Mouse (Mus musculus) CH12.LX (cell line): ENCODE measurements at regions not wholly inside any gene's neighbourhood (a gene's known extent, or its start where the extent isn't known, plus 50 kb on each side); places are given as distances from the start of the nearest gene placed in this dataset.

Experiments
- DNase-seq: peaks from one replicate; pipeline ENCODE4 v3.0.0-alpha.2; 2013; ENCODE audit errors: extremely low read depth
- H3K27ac ChIP-seq: 2 replicates; pipeline ENCODE4 v1.5.1; 2012; ENCODE audit warnings: low read depth, mild to moderate bottlenecking, control low read depth, moderate library complexity; ENCODE audit not compliant: insufficient read depth
- H3K27me3 ChIP-seq: replicated peaks from 2 replicates; pipeline ENCODE3; 2012; ENCODE audit warnings: inconsistent platforms
- H3K36me3 ChIP-seq, 2 experiments: replicated peaks in 1 of 2; 2 replicates each; pipeline versions ENCODE3 to v1.6.1; 2012; ENCODE audit warnings: inconsistent platforms in 1 of 2, low read length in 1 of 2, mild to moderate bottlenecking in 1 of 2, mixed read lengths in 1 of 2, moderate library complexity in 1 of 2; ENCODE audit not compliant: control insufficient read depth in 1 of 2, insufficient read depth in 1 of 2
- H3K4me1 ChIP-seq, 2 experiments: 2 replicates each; pipeline ENCODE4 v1.6.1; 2012; ENCODE audit warnings: inconsistent platforms in 1 of 2, moderate library complexity in 1 of 2; ENCODE audit not compliant: insufficient read depth in 2 of 2, control insufficient read depth in 1 of 2
- H3K4me2 ChIP-seq: 2 replicates; pipeline ENCODE4 v1.6.1; 2012; ENCODE audit warnings: low read depth, mild to moderate bottlenecking, control low read depth; ENCODE audit not compliant: poor library complexity, insufficient read depth, severe bottlenecking
- H3K4me3 ChIP-seq, 3 experiments: fragments of 150-350 bp in 1 of 3; sonication (generic) in 1 of 3; replicated peaks in 1 of 3; 2 replicates each; pipeline versions ENCODE3 to v1.5.1; 2011 to 2012; ENCODE audit warnings: low read depth in 2 of 3, low read length in 2 of 3, mild to moderate bottlenecking in 2 of 3, moderate library complexity in 2 of 3, control low read depth in 1 of 3, improper control_type of control experiment in 1 of 3, inconsistent platforms in 1 of 3, mixed read lengths in 1 of 3; ENCODE audit not compliant: poor library complexity in 1 of 3
- H3K79me2 ChIP-seq: replicated peaks from 2 replicates; pipeline ENCODE4 v1.6.1; 2012; ENCODE audit warnings: mild to moderate bottlenecking, moderate library complexity; ENCODE audit not compliant: control insufficient read depth, poor library complexity, insufficient read depth, severe bottlenecking; ENCODE audit errors: extremely low read depth
- H3K9ac ChIP-seq: 2 replicates; pipeline ENCODE4 v1.6.1; 2012; ENCODE audit warnings: low read depth, mild to moderate bottlenecking, control low read depth, moderate library complexity; ENCODE audit not compliant: insufficient read depth
- H3K9me3 ChIP-seq: replicated peaks from 2 replicates; pipeline ENCODE3; 2012; ENCODE audit warnings: low read length, inconsistent platforms, mixed read lengths
- CHD1 ChIP-seq: IDR thresholded peaks from 2 replicates; pipeline ENCODE4 v1.6.1; 2012; ENCODE audit warnings: low read depth, low read length, improper control_type of control experiment, inconsistent platforms
- CTCF ChIP-seq, 2 experiments: IDR thresholded peaks in 1 of 2; conservative IDR thresholded peaks in 1 of 2; 2 replicates each; pipeline ENCODE4 v1.5.1; 2011 to 2012; ENCODE audit warnings: low read depth in 2 of 2, low read length in 2 of 2, improper control_type of control experiment in 1 of 2, inconsistent platforms in 1 of 2, mild to moderate bottlenecking in 1 of 2, moderate library complexity in 1 of 2
- ETS1 ChIP-seq: conservative IDR thresholded peaks from 2 replicates; pipeline ENCODE4 v1.6.1; 2012; ENCODE audit warnings: low read depth, mild to moderate bottlenecking, inconsistent platforms, low read length, improper control_type of control experiment, moderate library complexity
- GABPA ChIP-seq: IDR thresholded peaks from 2 replicates; pipeline ENCODE4 v1.6.1; 2012; ENCODE audit warnings: low read depth, low read length, improper control_type of control experiment, inconsistent platforms; ENCODE audit not compliant: insufficient replicate concordance
- HCFC1 ChIP-seq: IDR thresholded peaks from 2 replicates; pipeline ENCODE4 v1.6.1; 2012; ENCODE audit warnings: low read depth, mild to moderate bottlenecking, inconsistent platforms, low read length, improper control_type of control experiment
- IRF4 ChIP-seq: IDR thresholded peaks from 2 replicates; pipeline ENCODE4 v1.6.1; 2014; ENCODE audit warnings: low read depth, mild to moderate bottlenecking, inconsistent platforms, low read length, improper control_type of control experiment
- JUN ChIP-seq: IDR thresholded peaks from 2 replicates; pipeline ENCODE4 v1.6.1; 2011; ENCODE audit warnings: low read depth, mild to moderate bottlenecking, low read length, improper control_type of control experiment, moderate library complexity; ENCODE audit not compliant: insufficient read depth
- MAFK ChIP-seq: IDR thresholded peaks from 2 replicates; pipeline ENCODE4 v1.6.1; 2011; ENCODE audit warnings: low read length, improper control_type of control experiment; ENCODE audit not compliant: insufficient replicate concordance
- MYC ChIP-seq: IDR thresholded peaks from 2 replicates; pipeline ENCODE4 v1.6.1; 2011; ENCODE audit warnings: low read depth, mild to moderate bottlenecking, improper control_type of control experiment, low read length
- NELFE ChIP-seq: IDR thresholded peaks from 2 replicates; pipeline ENCODE4 v1.6.1; 2011; ENCODE audit warnings: low read depth, low read length, improper control_type of control experiment
- POLR2AphosphoS2 ChIP-seq: IDR thresholded peaks from 2 replicates; pipeline ENCODE4 v1.6.1; 2011; ENCODE audit warnings: low read depth, low read length, improper control_type of control experiment
- RAD21 ChIP-seq: IDR thresholded peaks from 2 replicates; pipeline ENCODE4 v1.6.1; 2011; ENCODE audit warnings: low read depth, mild to moderate bottlenecking, low read length, improper control_type of control experiment, moderate library complexity
- SIN3A ChIP-seq: IDR thresholded peaks from 2 replicates; pipeline ENCODE4 v1.6.1; 2012; ENCODE audit warnings: low read length, improper control_type of control experiment, inconsistent platforms
- TCF12 ChIP-seq: IDR thresholded peaks from 2 replicates; pipeline ENCODE4 v1.6.1; 2014; ENCODE audit warnings: low read depth, mild to moderate bottlenecking, inconsistent platforms, low read length, improper control_type of control experiment
- UBTF ChIP-seq: IDR thresholded peaks from 2 replicates; pipeline ENCODE4 v1.6.1; 2012; ENCODE audit warnings: low read depth, mild to moderate bottlenecking, inconsistent platforms, low read length, improper control_type of control experiment, moderate library complexity
- ZC3H11A ChIP-seq: IDR thresholded peaks from 2 replicates; pipeline ENCODE4 v1.6.1; 2012; ENCODE audit warnings: low read depth, mild to moderate bottlenecking, inconsistent platforms, low read length, improper control_type of control experiment
- ZKSCAN1 ChIP-seq: IDR thresholded peaks from 2 replicates; pipeline ENCODE4 v1.6.1; 2012; ENCODE audit warnings: low read depth, inconsistent platforms, low read length, improper control_type of control experiment, borderline replicate concordance
- dilution Hi-C: fragments of 300-500 bp; cut with MboI; formaldehyde crosslinking; loops from 2 replicates; pipeline ENCODE4 v1.14.3; 2020; ENCODE audit warnings: low sequenced_read_pairs; ENCODE audit not compliant: extremely low pct_unique_long_range_greater_than_20kb, extremely low pct_ligation_motif_present
- in situ Hi-C: fragments of 300-500 bp; cut with MboI; formaldehyde crosslinking; loops from 3 replicates; pipeline ENCODE4 v1.14.3; 2019; ENCODE audit warnings: low sequenced_read_pairs, low pct_ligation_motif_present, low pct_unique_long_range_greater_than_20kb, mixed read lengths

DNA sequence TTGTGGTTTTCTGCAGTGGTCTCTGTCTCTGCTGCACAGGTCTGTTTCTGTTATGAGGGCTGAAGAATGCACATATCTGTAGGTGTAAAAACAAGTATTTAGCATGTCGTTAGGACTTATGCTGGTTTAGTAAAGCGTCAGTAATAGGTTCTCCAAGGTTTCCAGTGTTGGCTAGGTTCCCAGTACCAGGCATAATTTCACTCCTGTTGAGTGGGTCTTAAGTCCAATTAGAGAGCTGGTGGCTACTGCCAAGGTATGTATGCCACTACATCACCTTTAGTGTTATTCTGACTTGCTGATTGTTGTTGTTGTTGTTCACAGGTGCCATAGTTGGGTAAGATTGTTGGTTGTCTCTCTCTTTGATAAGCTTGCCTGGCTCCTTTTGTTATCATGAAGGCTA, 302.3 kb upstream of the Pard3b start:
- Histone ChIP-seq H3K4me3 (no peak overlapping the region), H3K79me2 (no peaks in the 10 kb centered on the region), H3K27me3 (no peaks in the 10 kb centered on the region), H3K4me1 (no peaks in the 10 kb centered on the region), H3K36me3 (no peaks in the 10 kb centered on the region), H3K9me3 (no peaks in the 10 kb centered on the region), H3K4me2 (no peak overlapping the region), H3K9ac (no peak overlapping the region)
- TF ChIP-seq ZC3H11A (no peak), RAD21 (no peak), ZKSCAN1 (no peak), CHD1 (no peak), MAFK (no peak), JUN (no peak), MYC (no peak), UBTF (no peak), POLR2AphosphoS2 (no peak), NELFE (no peak), CTCF (conservative IDR thresholded peaks at IDR 0.05 in 1 of 2, IDR thresholded peaks at IDR 0.05 in 1 of 2; ENCODE audit: low read depth in 2 of 2, low read length in 2 of 2) (no peak), ETS1 (no peak), HCFC1 (no peak)
- TF ChIP-seq, all 38 proteins: peak for 0
- H3K27ac ChIP-seq = no peak overlapping the region
- dilution Hi-C loops = no loop called here
- DNase-seq = no peak
- in situ Hi-C loops = no loop called here

DNA sequence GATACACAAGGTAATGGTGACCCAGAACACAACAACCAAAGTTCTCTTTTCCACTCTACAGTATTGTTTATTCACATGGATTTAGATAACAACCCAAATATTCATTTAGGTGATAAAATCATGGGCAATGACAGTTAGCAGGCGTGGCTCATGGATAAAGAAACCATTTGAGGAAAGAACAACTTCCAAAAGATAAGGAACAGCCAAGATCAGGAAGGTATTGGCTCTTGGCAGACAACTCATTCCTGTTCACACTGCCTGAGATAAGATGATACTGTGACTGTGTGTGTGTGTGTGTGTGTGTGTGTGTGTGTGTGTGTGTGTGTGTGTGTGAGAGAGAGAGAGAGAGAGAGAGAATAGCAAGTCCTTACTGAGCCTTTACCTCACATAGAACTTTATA, 285.7 kb upstream of the Pard3b start:
- H3K4me2 ChIP-seq = no peak overlapping the region
- dilution Hi-C loops = no loop called here
- in situ Hi-C loops = no loop called here
- no peak overlapping the region for H3K4me3 ChIP-seq
- DNase-seq = no peak
- H3K27me3 ChIP-seq = no peaks in the 10 kb centered on the region
- H3K27ac ChIP-seq = no peak overlapping the region
- no peaks in the 10 kb centered on the region for H3K9me3 ChIP-seq
- TF ChIP-seq POLR2AphosphoS2 (no peak), SIN3A (no peak), TCF12 (no peak), UBTF (no peak), GABPA (no peak), IRF4 (no peak)
- no peaks in the 10 kb centered on the region for H3K36me3 ChIP-seq
- H3K9ac ChIP-seq = no peak overlapping the region
- H3K79me2 ChIP-seq = no peaks in the 10 kb centered on the region
- H3K4me1 ChIP-seq = peaks cover 2 to 3% of the 10 kb centered on the region in 2 experiments; a peak in 1 of 4 replicates
